Mouse (Mus musculus) limb, embryonic 11.5 days (tissue): ENCODE measurements around the gene Rab10. TPM values are rescaled to one million over a fixed set of nuclear protein-coding genes. Genes with fewer than 3 reads are reported as not detected.
A peak's percentile ranks its signal among the peaks of the same experiment; 100 is the strongest.
"Not testable (repeated sequence)": the region's sequence is repeated elsewhere in the genome, so short reads cannot be mapped to it uniquely, and the experiment has no call there.

Experiments used
- ATAC-seq: fragments of 200-750 bp; cut with Nextera tagmentation; 2 replicates; pipeline ENCODE4 v1.8.0; 2017; ENCODE audit warnings: low read depth; ENCODE audit not compliant: insufficient number of reproducible peaks, low FRiP score, low TSS enrichment
- DNase-seq: peaks from one replicate; pipeline ENCODE4 v3.0.0-alpha.2; 2015; ENCODE audit warnings: low spot score
- H3K27ac ChIP-seq: fragments of 300-500 bp; sonication (generic); replicated peaks from 2 replicates; pipeline ENCODE4 v1.5.1; 2014; ENCODE audit warnings: low read depth, mild to moderate bottlenecking, low read length
- H3K27me3 ChIP-seq: fragments of 300-500 bp; sonication (generic); 2 replicates; pipeline ENCODE4 v1.6.1; 2014; ENCODE audit warnings: mild to moderate bottlenecking, low read length, mixed read lengths; ENCODE audit not compliant: control insufficient read depth, insufficient read depth
- H3K36me3 ChIP-seq: fragments of 300-500 bp; sonication (generic); 2 replicates; pipeline ENCODE4 v1.6.1; 2014; ENCODE audit warnings: mild to moderate bottlenecking, low read length, moderate library complexity, mixed read lengths; ENCODE audit not compliant: control insufficient read depth, insufficient read depth
- H3K4me1 ChIP-seq: fragments of 300-500 bp; sonication (generic); 2 replicates; pipeline ENCODE4 v1.6.1; 2014; ENCODE audit warnings: low read length, mixed read lengths; ENCODE audit not compliant: control insufficient read depth, insufficient read depth
- H3K4me2 ChIP-seq: fragments of 300-500 bp; sonication (generic); 2 replicates; pipeline ENCODE4 v1.6.1; 2014; ENCODE audit warnings: low read depth, mild to moderate bottlenecking, moderate library complexity; ENCODE audit not compliant: severe bottlenecking
- H3K4me3 ChIP-seq: fragments of 300-500 bp; sonication (generic); 2 replicates; pipeline ENCODE4 v1.5.1; 2014; ENCODE audit warnings: low read depth, low read length
- H3K9ac ChIP-seq: fragments of 300-500 bp; sonication (generic); 2 replicates; pipeline ENCODE4 v1.6.1; 2014; ENCODE audit warnings: mild to moderate bottlenecking, low read length
- H3K9me3 ChIP-seq: fragments of 300-500 bp; sonication (generic); 2 replicates; pipeline ENCODE4 v1.6.1; 2016; ENCODE audit warnings: low read length; ENCODE audit not compliant: control insufficient read depth
- WGBS: fragments of 180-500 bp; shearing (Covaris S2); extraction: QIAGEN DNeasy Blood & Tissue Kit; methylation state at CpG from one replicate; pipeline ENCODE4 v1.1.7; 2014; 5-methylcytosine and 5-hydroxymethylcytosine counted together
- polyA plus RNA-seq: library from polyadenylated mRNA; unstranded; fragments of >200 nt; fragmentation: Nextera tagmentation; extraction: Ambion mirVana; gene quantifications from 2 replicates; pipeline ENCODE4 v1.2.1, GENCODE M21; 2014

The Rab10 gene
- polyA plus RNA-seq, 1 experiment from 2014 or later: 83.3 TPM

DNA sequence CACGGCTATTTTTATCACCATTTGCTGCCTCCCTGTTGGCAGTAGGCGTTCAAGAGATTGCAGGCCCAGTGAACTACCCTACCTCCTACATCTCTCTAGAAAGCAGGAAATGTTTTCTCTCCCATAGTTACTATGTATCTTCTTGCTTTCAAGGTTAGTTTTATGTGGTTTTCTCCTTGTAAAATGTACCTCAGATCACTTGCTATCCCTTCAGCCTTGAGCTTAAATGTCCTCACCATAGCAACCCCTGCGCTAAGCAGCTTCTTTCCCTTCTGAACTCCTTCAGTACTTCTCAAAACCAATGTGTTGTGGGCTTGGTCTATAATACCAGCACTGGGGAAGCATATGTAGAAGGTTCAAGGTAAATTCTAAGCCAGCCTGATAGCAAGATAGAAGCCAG lies 3.1 kb upstream of the Rab10 start:
- no peaks in the 10 kb centered on the region for H3K4me1 ChIP-seq
- no peaks in the 10 kb centered on the region; the same call in 1 of the 2 replicates for H3K9me3 ChIP-seq
- no peaks in the 10 kb centered on the region for H3K27me3 ChIP-seq
- no peaks in the 10 kb centered on the region for H3K36me3 ChIP-seq
- no peak overlapping the region for H3K27ac ChIP-seq
- ATAC-seq (no peak), DNase-seq (no peak)
- H3K9ac ChIP-seq: no peak overlapping the region
- no peak overlapping the region for H3K4me2 ChIP-seq
- WGBS: 73% methylated on average over 3 of the region's 3 CpGs
- H3K4me3 ChIP-seq: no peak overlapping the region

DNA sequence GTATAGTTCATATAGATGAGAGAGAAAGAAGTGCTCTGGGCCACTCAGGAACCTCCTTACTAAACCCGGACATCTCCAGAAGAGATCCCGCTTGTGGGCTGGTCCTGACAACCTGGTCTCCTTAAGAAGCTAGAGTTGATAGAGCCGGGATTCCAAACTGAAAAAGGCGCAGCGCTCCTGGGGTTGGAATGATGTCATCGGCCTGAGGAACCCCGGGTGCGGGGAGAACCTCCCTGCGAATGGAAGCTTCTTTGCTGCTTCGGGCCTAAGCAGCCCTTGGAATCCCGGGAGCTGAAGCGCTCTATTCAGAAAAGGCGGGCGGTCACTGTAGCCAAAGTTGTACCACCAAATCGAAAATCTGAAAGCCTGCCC lies 538 bp upstream of the Rab10 start:
- ATAC-seq (no peak; the same call in 1 of the 2 replicates), DNase-seq (no peak)
- WGBS: 5% methylated on average over 15 of the region's 15 CpGs

DNA sequence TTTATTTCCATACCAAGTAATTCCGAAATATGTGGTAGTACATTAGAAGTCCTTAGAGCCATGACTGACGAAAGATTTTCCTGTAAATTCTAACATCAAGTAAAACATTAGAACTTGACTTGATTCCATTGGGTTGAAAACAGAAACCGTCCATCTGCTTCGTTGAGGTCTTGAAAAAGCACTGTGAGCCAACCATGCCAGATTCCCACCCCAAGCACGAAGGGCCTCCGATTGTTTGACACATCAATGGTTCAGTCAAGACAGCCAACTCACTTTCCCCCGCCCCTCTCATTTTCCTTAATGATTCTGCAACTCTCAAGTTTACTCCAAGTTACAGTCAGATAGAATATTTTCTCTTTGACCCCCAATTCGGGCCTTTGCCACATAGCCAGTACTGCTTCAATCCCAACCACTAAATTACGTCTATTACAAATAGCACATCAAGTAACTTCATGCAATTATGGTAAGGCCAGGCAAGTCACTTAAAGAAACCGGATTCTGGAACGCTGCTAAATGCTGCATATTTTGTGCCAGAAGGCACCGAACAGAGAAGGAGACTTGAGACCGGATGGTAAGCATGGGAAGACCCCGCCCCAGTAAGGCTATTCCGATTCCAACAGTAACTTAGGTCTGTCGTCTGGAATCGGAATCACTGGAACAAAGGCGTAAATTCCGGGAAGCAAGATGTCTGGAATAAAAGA lies 1.1 kb downstream of the Rab10 start:
- ATAC-seq (no peak), DNase-seq (peak; percentile 25)
- Histone ChIP-seq H3K4me2 (peak overlapping the region; percentile 74), H3K9me3 (no peaks in the 10 kb centered on the region; the same call in 1 of the 2 replicates), H3K4me1 (peaks cover 4% of the 10 kb centered on the region; the same call in 1 of the 2 replicates), H3K27me3 (no peaks in the 10 kb centered on the region), H3K36me3 (no peaks in the 10 kb centered on the region; the same call in 1 of the 2 replicates), H3K27ac (peak overlapping the region; percentile 89), H3K9ac (peak overlapping the region; percentile 81), H3K4me3 (peak overlapping the region; percentile 95)
- 3% methylated on average over 19 of the region's 19 CpGs for WGBS

More for the DNA sequence above, 538 bp upstream of the Rab10 start:
- Histone ChIP-seq H3K4me2 (peak overlapping the region; percentile 74), H3K36me3 (no peaks in the 10 kb centered on the region), H3K27me3 (no peaks in the 10 kb centered on the region), H3K27ac (peak overlapping the region; percentile 42; the same call in 1 of the 2 replicates), H3K9ac (peak overlapping the region; percentile 56), H3K4me1 (peaks cover 4% of the 10 kb centered on the region; the same call in 1 of the 2 replicates), H3K9me3 (no peaks in the 10 kb centered on the region; the same call in 1 of the 2 replicates), H3K4me3 (peak overlapping the region; percentile 95)

DNA sequence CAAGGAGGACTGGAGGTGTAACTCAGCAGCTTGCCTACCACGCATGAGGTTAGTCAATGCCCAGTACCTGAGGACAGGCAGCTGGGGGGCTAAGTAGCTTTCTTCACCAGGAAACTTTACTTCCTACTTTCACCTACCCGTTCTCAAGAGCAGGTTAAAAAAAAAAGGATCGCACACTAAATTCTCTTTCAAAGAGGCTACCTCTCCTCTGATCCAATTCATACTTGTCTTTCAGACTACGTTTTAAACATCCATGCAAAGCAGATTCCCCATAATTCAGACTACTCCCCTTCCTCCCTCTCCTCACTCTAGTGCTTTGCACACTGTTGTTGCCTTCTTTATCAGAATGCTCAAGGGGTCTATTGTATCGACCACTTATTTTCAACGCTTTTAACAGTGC lies 2.2 kb downstream of the Rab10 start:
- no peaks in the 10 kb centered on the region; the same call in 1 of the 2 replicates for H3K36me3 ChIP-seq
- DNase-seq (no peak), ATAC-seq (no peak)
- 65% methylated on average over 6 of the region's 6 CpGs for WGBS
- peaks cover 4% of the 10 kb centered on the region; the same call in 1 of the 2 replicates for H3K4me1 ChIP-seq
- H3K27ac ChIP-seq: no peak overlapping the region
- H3K9ac ChIP-seq: 0 out of 2 replicates have a peak overlapping the region, but pooled peaks have one; percentile 23
- H3K9me3 ChIP-seq: no peaks in the 10 kb centered on the region; the same call in 1 of the 2 replicates
- H3K4me3 ChIP-seq: peak overlapping the region; percentile 95
- peak overlapping the region; percentile 74 for H3K4me2 ChIP-seq
- no peaks in the 10 kb centered on the region for H3K27me3 ChIP-seq

- no peak overlapping the region for H3K9ac ChIP-seq
- 92% methylated on average over 2 of the region's 2 CpGs for WGBS
- no peak overlapping the region for H3K4me3 ChIP-seq
- no peak overlapping the region for H3K4me2 ChIP-seq
- peaks cover 4% of the 10 kb centered on the region; the same call in 1 of the 2 replicates for H3K4me1 ChIP-seq
- DNase-seq: no peak
- no peak for ATAC-seq
- no peaks in the 10 kb centered on the region; the same call in 1 of the 2 replicates for H3K36me3 ChIP-seq
- H3K9me3 ChIP-seq: no peaks in the 10 kb centered on the region; the same call in 1 of the 2 replicates
- H3K27me3 ChIP-seq: no peaks in the 10 kb centered on the region
- H3K27ac ChIP-seq: no peak overlapping the region
Measured at GRCm38 (mm10) chr12:3305238-3305637, 4.5 kb downstream of the Rab10 start.

DNA sequence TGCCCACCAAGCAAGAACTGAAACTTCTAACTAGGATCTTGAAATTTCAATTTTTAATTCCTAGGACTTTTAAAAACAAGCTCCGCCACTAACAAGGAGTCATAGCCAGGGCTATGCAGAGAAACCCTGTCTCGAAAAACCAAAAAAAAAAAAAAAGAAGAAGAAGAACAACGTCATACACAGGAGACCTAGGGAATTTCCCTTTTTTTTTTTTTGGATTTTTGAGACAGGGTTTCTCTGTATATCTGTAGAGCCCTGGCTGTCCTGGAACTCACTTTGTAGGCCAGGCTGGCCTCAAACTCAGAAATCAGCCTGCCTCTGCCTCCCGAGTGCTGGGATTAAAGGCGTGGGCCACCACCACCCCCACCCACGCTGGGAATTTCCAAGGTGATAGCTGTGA lies 12.1 kb downstream of the Rab10 start:
- 91% methylated on average over 6 of the region's 6 CpGs for WGBS
- not testable (repeated sequence) for H3K27me3 ChIP-seq, H3K4me2 ChIP-seq, DNase-seq, H3K9ac ChIP-seq, H3K9me3 ChIP-seq, H3K27ac ChIP-seq, ATAC-seq, H3K4me1 ChIP-seq, H3K36me3 ChIP-seq, H3K4me3 ChIP-seq

- Histone ChIP-seq H3K9me3 (no peaks in the 10 kb centered on the region), H3K4me2 (no peak overlapping the region), H3K36me3 (no peaks in the 10 kb centered on the region)
Measured at GRCm38 (mm10) chr12:3296056-3296455, 13.7 kb downstream of the Rab10 start.

DNA sequence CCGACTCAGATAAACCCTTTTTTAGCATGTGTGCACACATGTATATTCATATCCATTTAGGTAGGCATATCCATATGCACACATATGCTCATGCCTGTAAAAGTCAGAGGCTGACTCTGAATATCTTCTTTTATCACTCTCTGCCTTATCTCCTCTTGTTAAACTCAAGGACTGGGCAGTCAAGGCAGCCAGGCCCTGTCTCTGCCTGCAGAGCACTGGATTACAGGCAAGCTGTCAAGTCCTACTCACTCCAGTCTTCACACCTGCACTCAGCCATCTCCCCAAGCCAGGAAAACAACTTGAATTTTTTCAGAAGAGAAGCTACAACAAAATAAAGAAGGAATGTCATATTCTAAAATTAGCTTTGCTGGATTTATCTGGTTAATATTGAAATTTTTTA lies 17.9 kb downstream of the Rab10 start:
- WGBS: 92% methylated on average over 1 of the region's 1 CpGs
- H3K9ac ChIP-seq: no peak overlapping the region
- no peaks in the 10 kb centered on the region for H3K4me1 ChIP-seq
- H3K27ac ChIP-seq: no peak overlapping the region
- DNase-seq (no peak), ATAC-seq (no peak)
- no peaks in the 10 kb centered on the region for H3K27me3 ChIP-seq
- H3K4me2 ChIP-seq: no peak overlapping the region
- H3K36me3 ChIP-seq: no peaks in the 10 kb centered on the region
- H3K4me3 ChIP-seq: no peak overlapping the region
- H3K9me3 ChIP-seq: no peaks in the 10 kb centered on the region

More at GRCm38 (mm10) chr12:3296056-3296455, 13.7 kb downstream of the Rab10 start:
- Histone ChIP-seq H3K9ac (no peak overlapping the region), H3K4me1 (no peaks in the 10 kb centered on the region), H3K27ac (no peak overlapping the region), H3K4me3 (no peak overlapping the region), H3K27me3 (no peaks in the 10 kb centered on the region)
- ATAC-seq (no peak), DNase-seq (no peak)
- WGBS: 86% methylated on average over 2 of the region's 2 CpGs
